9 mouse cellular contexts compared by ENCODE assay signal in genomic region chr14:7964219-7964889, GRCm38 (mm10). TPM values are rescaled to one million over a fixed set of nuclear protein-coding genes. Genes with fewer than 3 reads are reported as not detected.
DNase-seq lines count a peak whose midpoint lies in the region; ATAC-seq and TF ChIP-seq lines count a peak whose summit lies in the region.
"Had no signal": no experiment of that assay in that cellular context is flagged by ENCODE, and none has a peak within 500 bp of the region (broad histone marks: within the 10 kb centered on the region; RNA-seq: fewer than 3 reads in every experiment).

No protein-coding gene starts in this region.

- no peak overlapping the region for H3K9ac ChIP-seq in intestine, embryonic 15.5 days
- H3K9ac ChIP-seq in midbrain, embryonic 14.5 days (replicated peaks; ENCODE audit: low read length) = no peak overlapping the region

- ATAC-seq in intestine, embryonic 15.5 days = peak; percentile 67
- peak; percentile 38; the same call in 1 of the 2 replicates for ATAC-seq in midbrain, embryonic 14.5 days (ENCODE audit: low FRiP score, low TSS enrichment)

- peak; percentile 45; the same call in 1 of the 2 replicates for TF ChIP-seq CTCF in testis, adult 2 months (IDR thresholded peaks at IDR 0.05; ENCODE audit: control insufficient read depth, insufficient read depth, insufficient replicate concordance, low read depth, low read length)

- H3K4me1 ChIP-seq in testis, adult 2 months (ENCODE audit: control insufficient read depth, insufficient read depth, low read length) = no peaks in the 10 kb centered on the region
- H3K4me1 ChIP-seq in intestine, embryonic 15.5 days (replicated peaks) = peaks cover 14% of the 10 kb centered on the region
- H3K4me1 ChIP-seq in midbrain, embryonic 14.5 days (ENCODE audit: control insufficient read depth, insufficient read depth, low read length) = no peaks in the 10 kb centered on the region

- H3K4me2 ChIP-seq in intestine, embryonic 15.5 days (replicated peaks) = no peak overlapping the region
- H3K4me2 ChIP-seq in midbrain, embryonic 14.5 days (ENCODE audit: low read length) = no peak overlapping the region

- intact Hi-C loops in left cerebral cortex, postnatal 4 days (cut with DNase I) = loop anchor here (2.0 to 10.0 kb wide), 2 partner anchors 80 to 380 kb away; no protein-coding TSS in a partner anchor

- no peak for TF ChIP-seq POLR2A in testis, adult 2 months (IDR thresholded peaks at IDR 0.05; ENCODE audit: control insufficient read depth, low read depth, low read length)

- WGBS in intestine, embryonic 15.5 days = 44% methylated on average over 11 of the region's 11 CpGs
- WGBS in midbrain, embryonic 14.5 days = 55% methylated on average over 11 of the region's 11 CpGs

- no peaks in the 10 kb centered on the region for H3K9me3 ChIP-seq in intestine, embryonic 15.5 days
- H3K9me3 ChIP-seq in midbrain, embryonic 14.5 days (ENCODE audit: control insufficient read depth, low read length) = no peaks in the 10 kb centered on the region

- no peaks in the 10 kb centered on the region for H3K36me3 ChIP-seq in testis, adult 2 months (ENCODE audit: control insufficient read depth, insufficient read depth, low read length)
- H3K36me3 ChIP-seq in intestine, embryonic 15.5 days = no peaks in the 10 kb centered on the region
- H3K36me3 ChIP-seq in midbrain, embryonic 14.5 days (ENCODE audit: control insufficient read depth, insufficient read depth, low read length) = no peaks in the 10 kb centered on the region

- H3K27ac ChIP-seq in testis, adult 2 months (ENCODE audit: control insufficient read depth, insufficient read depth, low read depth, low read length) = no peak overlapping the region
- H3K27ac ChIP-seq in intestine, embryonic 15.5 days = no peak overlapping the region
- no peak overlapping the region for H3K27ac ChIP-seq in midbrain, embryonic 14.5 days (replicated peaks; ENCODE audit: low read depth, low read length)

- H3K4me3 ChIP-seq in testis, adult 2 months (ENCODE audit: control insufficient read depth, low read depth, low read length) = no peak overlapping the region
- H3K4me3 ChIP-seq in intestine, embryonic 15.5 days (replicated peaks) = no peak overlapping the region
- H3K4me3 ChIP-seq in midbrain, embryonic 14.5 days (replicated peaks; ENCODE audit: low read depth, low read length) = no peak overlapping the region

- no peak for DNase-seq in testis, postnatal 14 days (ENCODE audit: low spot score)
- DNase-seq in cerebellum, adult 18-20 months = peak; percentile 72 to 83
- DNase-seq in frontal cortex, postnatal 25 days (ENCODE audit: low spot score in 2 of 2) = peak; percentile 27 to 64
- peak; percentile 58 for DNase-seq in left cerebral cortex, postnatal 4 days
- peak; percentile 91 for DNase-seq in midbrain, embryonic 14.5 days
- peak; percentile 46 to 55 for DNase-seq in spleen, postnatal 36 days (ENCODE audit: low spot score in 2 of 2)

- H3K27me3 ChIP-seq in testis, adult 2 months (ENCODE audit: control insufficient read depth, insufficient read depth, low read length) = no peaks in the 10 kb centered on the region
- H3K27me3 ChIP-seq in intestine, embryonic 15.5 days (replicated peaks) = no peaks in the 10 kb centered on the region
- no peaks in the 10 kb centered on the region for H3K27me3 ChIP-seq in midbrain, embryonic 14.5 days (ENCODE audit: control insufficient read depth, insufficient read depth, low read length)

RNA-seq across cellular contexts. Expression of gene Gm45521, which starts 7.3 kb away (rescaled TPM):
- polyA plus RNA-seq in testis, adult 2 months (2012; rRNA removed) = 3.4 and 5.6 TPM in 2 replicates
- not detected in 2 replicates for polyA plus RNA-seq in intestine, embryonic 15.5 days (2015; fragmentation: Nextera tagmentation; extraction: Ambion mirVana)
- not detected for total RNA-seq in left cerebral cortex, postnatal 4 days (2021)
- polyA plus RNA-seq in midbrain, embryonic 14.5 days (2014; fragmentation: Nextera tagmentation; extraction: Ambion mirVana) = not detected in 2 replicates
- total RNA-seq: adrenal gland, postnatal 4 days had no signal

RNA-seq across cellular contexts. Expression of gene Dnase1l3, which starts 30.0 kb away (rescaled TPM):
- 1.1 and 1.4 TPM in 2 replicates for polyA plus RNA-seq in testis, adult 2 months (2012; rRNA removed)
- polyA plus RNA-seq in intestine, embryonic 15.5 days (2015; fragmentation: Nextera tagmentation; extraction: Ambion mirVana) = 1.1 and 1.2 TPM in 2 replicates
- under 1 TPM in 1 of 2 experiments, not detected in 1; 0.06 TPM for total RNA-seq in left cerebral cortex, postnatal 4 days (2021)
- polyA plus RNA-seq in midbrain, embryonic 14.5 days (2014; fragmentation: Nextera tagmentation; extraction: Ambion mirVana) = 0.09 TPM in 1 of 2 replicates, not detected in the other

RNA-seq across cellular contexts. Expression of gene Abhd6, which starts 38.3 kb away (rescaled TPM):
- 16.9 and 19.5 TPM in 2 replicates for polyA plus RNA-seq in testis, adult 2 months (2012; rRNA removed)
- 13.5 and 14.0 TPM in 2 replicates for polyA plus RNA-seq in intestine, embryonic 15.5 days (2015; fragmentation: Nextera tagmentation; extraction: Ambion mirVana)
- total RNA-seq in left cerebral cortex, postnatal 4 days (2021) = 10 to 100 TPM; 25.5 to 27.3 TPM
- 31.0 and 31.6 TPM in 2 replicates for polyA plus RNA-seq in midbrain, embryonic 14.5 days (2014; fragmentation: Nextera tagmentation; extraction: Ambion mirVana)
